Mouse (Mus musculus): ENCODE data around the gene Olfr640. TPM values are rescaled to one million over a fixed set of nuclear protein-coding genes. Genes with fewer than 3 reads are reported as not detected.

The Olfr640 gene
- not detected in 2 replicates for polyA plus RNA-seq (2014; fragmentation: Nextera tagmentation; extraction: Ambion mirVana)

- no peak within 1 kb of the TSS for H3K9ac ChIP-seq (ENCODE audit: low read depth, low read length)
- WGBS (ENCODE audit: insufficient replicate concordance), result 79% methylated on average over 6 of the region's 6 CpGs
Measured at GRCm38 (mm10) chr7:104025473-104025872, at the start of gene Olfr640. Gene Olfr640 (minus strand): TSS chr7:104025573.

GRCm38 (mm10) chr7:104071769-104072168, 46.4 kb upstream of the Olfr640 start, which contains the start of gene Olfr644:
Gene Olfr644 (minus strand): TSS chr7:104071869.
- no peak for ATAC-seq (replicated peaks; ENCODE audit: insufficient number of reproducible peaks, low FRiP score, low TSS enrichment)
- H3K4me2 ChIP-seq, result no peak within 1 kb of the TSS
- H3K9me3 ChIP-seq (replicated peaks; ENCODE audit: control insufficient read depth, low read length), result no peaks in the 10 kb centered on the region
- H3K36me3 ChIP-seq (ENCODE audit: control insufficient read depth, insufficient read depth, low read length), result no peaks in the 10 kb centered on the region
- H3K4me1 ChIP-seq (ENCODE audit: control insufficient read depth, insufficient read depth, low read length), result no peaks in the 10 kb centered on the region
- no peak within 1 kb of the TSS for H3K27ac ChIP-seq (ENCODE audit: low read depth, low read length)
- H3K27me3 ChIP-seq (ENCODE audit: control insufficient read depth, insufficient read depth, low read length), result no peaks in the 10 kb centered on the region
- H3K4me3 ChIP-seq (ENCODE audit: low read depth, low read length), result no peak within 1 kb of the TSS
- 66% methylated on average over 2 of the region's 2 CpGs for WGBS (ENCODE audit: insufficient replicate concordance)
- H3K9ac ChIP-seq (ENCODE audit: low read depth, low read length), result no peak within 1 kb of the TSS

More at GRCm38 (mm10) chr7:104025473-104025872, at the start of gene Olfr640:
- Histone ChIP-seq H3K36me3 (ENCODE audit: control insufficient read depth, insufficient read depth, low read length) (no peaks in the 10 kb centered on the region), H3K9me3 (replicated peaks; ENCODE audit: control insufficient read depth, low read length) (no peaks in the 10 kb centered on the region), H3K4me3 (ENCODE audit: low read depth, low read length) (no peak within 1 kb of the TSS), H3K4me1 (ENCODE audit: control insufficient read depth, insufficient read depth, low read length) (no peaks in the 10 kb centered on the region), H3K27me3 (ENCODE audit: control insufficient read depth, insufficient read depth, low read length) (no peaks in the 10 kb centered on the region), H3K4me2 (no peak within 1 kb of the TSS), H3K27ac (ENCODE audit: low read depth, low read length) (no peak within 1 kb of the TSS)
- no peak for ATAC-seq (replicated peaks; ENCODE audit: insufficient number of reproducible peaks, low FRiP score, low TSS enrichment)

- H3K4me3 ChIP-seq (ENCODE audit: low read depth, low read length), result no peak within 1 kb of the TSS
- ATAC-seq (replicated peaks; ENCODE audit: insufficient number of reproducible peaks, low FRiP score, low TSS enrichment), result no peak
- H3K9ac ChIP-seq (ENCODE audit: low read depth, low read length), result no peak within 1 kb of the TSS
- no peaks in the 10 kb centered on the region for H3K4me1 ChIP-seq (ENCODE audit: control insufficient read depth, insufficient read depth, low read length)
- no peak within 1 kb of the TSS for H3K27ac ChIP-seq (ENCODE audit: low read depth, low read length)
- no peaks in the 10 kb centered on the region for H3K9me3 ChIP-seq (replicated peaks; ENCODE audit: control insufficient read depth, low read length)
- WGBS (ENCODE audit: insufficient replicate concordance), result 46% methylated on average over 2 of the region's 2 CpGs
- H3K27me3 ChIP-seq (ENCODE audit: control insufficient read depth, insufficient read depth, low read length), result no peaks in the 10 kb centered on the region
- H3K36me3 ChIP-seq (ENCODE audit: control insufficient read depth, insufficient read depth, low read length), result no peaks in the 10 kb centered on the region
- no peak within 1 kb of the TSS for H3K4me2 ChIP-seq
Measured at GRCm38 (mm10) chr7:104061345-104061744, 36.0 kb upstream of the Olfr640 start, which contains the start of gene 4930516K23Rik. Gene 4930516K23Rik (minus strand): TSS chr7:104061445.

- Histone ChIP-seq H3K36me3 (ENCODE audit: control insufficient read depth, insufficient read depth, low read length) (no peaks in the 10 kb centered on the region), H3K4me2 (no peak overlapping the region), H3K4me1 (ENCODE audit: control insufficient read depth, insufficient read depth, low read length) (no peaks in the 10 kb centered on the region), H3K27ac (ENCODE audit: low read depth, low read length) (no peak overlapping the region), H3K4me3 (ENCODE audit: low read depth, low read length) (no peak overlapping the region), H3K9ac (ENCODE audit: low read depth, low read length) (no peak overlapping the region), H3K27me3 (ENCODE audit: control insufficient read depth, insufficient read depth, low read length) (no peaks in the 10 kb centered on the region), H3K9me3 (replicated peaks; ENCODE audit: control insufficient read depth, low read length) (no peaks in the 10 kb centered on the region)
- WGBS (ENCODE audit: insufficient replicate concordance), result 100% methylated on average over 1 of the region's 1 CpGs
- ATAC-seq (replicated peaks; ENCODE audit: insufficient number of reproducible peaks, low FRiP score, low TSS enrichment), result no peak
Measured at GRCm38 (mm10) chr7:104059215-104059614, 33.8 kb upstream of the Olfr640 start.

GRCm38 (mm10) chr7:104052566-104052965, 27.2 kb upstream of the Olfr640 start, which contains the start of gene Olfr642:
Gene Olfr642 (minus strand): TSS chr7:104052666.
- 46% methylated on average over 1 of the region's 1 CpGs for WGBS (ENCODE audit: insufficient replicate concordance)
- ATAC-seq (replicated peaks; ENCODE audit: insufficient number of reproducible peaks, low FRiP score, low TSS enrichment), result no peak

GRCm38 (mm10) chr7:104050745-104051144, 25.4 kb upstream of the Olfr640 start:
- Histone ChIP-seq H3K9ac (ENCODE audit: low read depth, low read length) (no peak overlapping the region), H3K9me3 (replicated peaks; ENCODE audit: control insufficient read depth, low read length) (no peaks in the 10 kb centered on the region), H3K36me3 (ENCODE audit: control insufficient read depth, insufficient read depth, low read length) (no peaks in the 10 kb centered on the region), H3K4me3 (ENCODE audit: low read depth, low read length) (no peak overlapping the region), H3K4me2 (no peak overlapping the region), H3K4me1 (ENCODE audit: control insufficient read depth, insufficient read depth, low read length) (no peaks in the 10 kb centered on the region), H3K27ac (ENCODE audit: low read depth, low read length) (no peak overlapping the region), H3K27me3 (ENCODE audit: control insufficient read depth, insufficient read depth, low read length) (no peaks in the 10 kb centered on the region)
- ATAC-seq (replicated peaks; ENCODE audit: insufficient number of reproducible peaks, low FRiP score, low TSS enrichment), result no peak
- WGBS (ENCODE audit: insufficient replicate concordance), result 72% methylated on average over 4 of the region's 4 CpGs

More at GRCm38 (mm10) chr7:104052566-104052965, 27.2 kb upstream of the Olfr640 start, which contains the start of gene Olfr642:
- Histone ChIP-seq H3K27ac (ENCODE audit: low read depth, low read length) (no peak within 1 kb of the TSS), H3K4me2 (no peak within 1 kb of the TSS), H3K36me3 (ENCODE audit: control insufficient read depth, insufficient read depth, low read length) (no peaks in the 10 kb centered on the region), H3K27me3 (ENCODE audit: control insufficient read depth, insufficient read depth, low read length) (no peaks in the 10 kb centered on the region), H3K4me1 (ENCODE audit: control insufficient read depth, insufficient read depth, low read length) (no peaks in the 10 kb centered on the region), H3K9me3 (replicated peaks; ENCODE audit: control insufficient read depth, low read length) (no peaks in the 10 kb centered on the region), H3K4me3 (ENCODE audit: low read depth, low read length) (no peak within 1 kb of the TSS), H3K9ac (ENCODE audit: low read depth, low read length) (no peak within 1 kb of the TSS)

- 64% methylated on average over 1 of the region's 1 CpGs for WGBS (ENCODE audit: insufficient replicate concordance)
- Histone ChIP-seq H3K36me3 (ENCODE audit: control insufficient read depth, insufficient read depth, low read length) (no peaks in the 10 kb centered on the region), H3K9ac (ENCODE audit: low read depth, low read length) (no peak within 1 kb of the TSS), H3K27ac (ENCODE audit: low read depth, low read length) (no peak within 1 kb of the TSS), H3K4me3 (ENCODE audit: low read depth, low read length) (no peak within 1 kb of the TSS), H3K4me2 (no peak within 1 kb of the TSS), H3K4me1 (ENCODE audit: control insufficient read depth, insufficient read depth, low read length) (no peaks in the 10 kb centered on the region), H3K9me3 (replicated peaks; ENCODE audit: control insufficient read depth, low read length) (no peaks in the 10 kb centered on the region), H3K27me3 (ENCODE audit: control insufficient read depth, insufficient read depth, low read length) (no peaks in the 10 kb centered on the region)
- no peak for ATAC-seq (replicated peaks; ENCODE audit: insufficient number of reproducible peaks, low FRiP score, low TSS enrichment)
Measured at GRCm38 (mm10) chr7:104035145-104035544, 9.8 kb upstream of the Olfr640 start, which contains the start of gene Olfr641. Gene Olfr641 (plus strand): TSS chr7:104035445.

- H3K36me3 ChIP-seq (ENCODE audit: control insufficient read depth, insufficient read depth, low read length), result no peaks in the 10 kb centered on the region
- ATAC-seq (replicated peaks; ENCODE audit: insufficient number of reproducible peaks, low FRiP score, low TSS enrichment), result no peak
- H3K9me3 ChIP-seq (replicated peaks; ENCODE audit: control insufficient read depth, low read length), result no peaks in the 10 kb centered on the region
- H3K27ac ChIP-seq (ENCODE audit: low read depth, low read length), result no peak overlapping the region
- no peaks in the 10 kb centered on the region for H3K27me3 ChIP-seq (ENCODE audit: control insufficient read depth, insufficient read depth, low read length)
- 75% methylated on average over 3 of the region's 3 CpGs for WGBS (ENCODE audit: insufficient replicate concordance)
- H3K4me2 ChIP-seq, result no peak overlapping the region
- no peak overlapping the region for H3K9ac ChIP-seq (ENCODE audit: low read depth, low read length)
- no peaks in the 10 kb centered on the region for H3K4me1 ChIP-seq (ENCODE audit: control insufficient read depth, insufficient read depth, low read length)
- no peak overlapping the region for H3K4me3 ChIP-seq (ENCODE audit: low read depth, low read length)
Measured at GRCm38 (mm10) chr7:104026978-104027377, 1.6 kb upstream of the Olfr640 start.

- H3K9ac ChIP-seq (ENCODE audit: low read depth, low read length), result no peak overlapping the region
- H3K27me3 ChIP-seq (ENCODE audit: control insufficient read depth, insufficient read depth, low read length), result no peaks in the 10 kb centered on the region
- H3K4me3 ChIP-seq (ENCODE audit: low read depth, low read length), result no peak overlapping the region
- ATAC-seq (replicated peaks; ENCODE audit: insufficient number of reproducible peaks, low FRiP score, low TSS enrichment), result no peak
- 85% methylated on average over 6 of the region's 6 CpGs for WGBS (ENCODE audit: insufficient replicate concordance)
- H3K4me1 ChIP-seq (ENCODE audit: control insufficient read depth, insufficient read depth, low read length), result no peaks in the 10 kb centered on the region
- no peaks in the 10 kb centered on the region for H3K9me3 ChIP-seq (replicated peaks; ENCODE audit: control insufficient read depth, low read length)
- H3K36me3 ChIP-seq (ENCODE audit: control insufficient read depth, insufficient read depth, low read length), result no peaks in the 10 kb centered on the region
- no peak overlapping the region for H3K27ac ChIP-seq (ENCODE audit: low read depth, low read length)
- H3K4me2 ChIP-seq, result no peak overlapping the region
Measured at GRCm38 (mm10) chr7:104021651-104022050, 3.7 kb downstream of the Olfr640 start.
